Mouse (Mus musculus): Measurements from ENCODE around the gene Ifrd2. TPM values are rescaled to one million over a fixed set of nuclear protein-coding genes. Genes with fewer than 3 reads are reported as not detected.
A peak's percentile ranks its signal among the peaks of the same experiment; 100 is the strongest.

Gene Ifrd2
- total RNA-seq, 1 experiment: 66.6 TPM

- Histone ChIP-seq H3K9me3 (ENCODE audit: control insufficient read depth, insufficient read depth, low read depth, low read length) (no peaks in the 10 kb centered on the region), H3K27ac (ENCODE audit: insufficient read depth, low read depth, low read length, poor library complexity, severe bottlenecking) (no peak overlapping the region), H3K4me1 (ENCODE audit: control insufficient read depth in 2 of 2, insufficient read depth in 2 of 2, low read length in 2 of 2, poor library complexity in 1 of 2) (peaks cover 0 to 19% of the 10 kb centered on the region in 2 experiments; a peak in 1 of 4 replicates), H3K9ac (ENCODE audit: insufficient read depth, low read depth, low read length, poor library complexity, severe bottlenecking) (peak overlapping the region; percentile 42), H3K4me3 (ENCODE audit: insufficient read depth in 1 of 2, low read depth in 1 of 2, low read length in 2 of 2, poor library complexity in 1 of 2, severe bottlenecking in 1 of 2) (peak overlapping the region; percentile 60 to 61), H3K36me3 (ENCODE audit: control insufficient read depth, insufficient read depth, low read length, poor library complexity, severe bottlenecking) (no peaks in the 10 kb centered on the region; the same call in 1 of the 2 replicates)
- TF ChIP-seq HCFC1 (IDR thresholded peaks at IDR 0.05; ENCODE audit: borderline replicate concordance, insufficient read depth, low read length): no peak
- TF ChIP-seq ZNF384 (IDR thresholded peaks at IDR 0.05; ENCODE audit: low read depth, low read length): no peak
- TF ChIP-seq MAFK (IDR thresholded peaks at IDR 0.05; ENCODE audit: insufficient read depth, low read depth, low read length): no peak
- no peak for TF ChIP-seq ZC3H11A (IDR thresholded peaks at IDR 0.05; ENCODE audit: borderline replicate concordance, low read depth, low read length)
- TF ChIP-seq CHD2 (IDR thresholded peaks at IDR 0.05; ENCODE audit: low read depth, low read length): no peak
- DNase-seq (ENCODE audit: low read depth, low spot score): no peak
- in situ Hi-C loops (cut with MboI; ENCODE audit: low sequenced_read_pairs in 2 of 2, unreplicated experiment in 2 of 2): no loop called here
Measured at GRCm38 (mm10) chr9:107551890-107552355, 35.5 kb upstream of the Ifrd2 start.

- Histone ChIP-seq H3K36me3 (ENCODE audit: control insufficient read depth, insufficient read depth, low read length, poor library complexity, severe bottlenecking) (peaks cover 9% of the 10 kb centered on the region), H3K4me3 (ENCODE audit: insufficient read depth in 1 of 2, low read depth in 1 of 2, low read length in 2 of 2, poor library complexity in 1 of 2, severe bottlenecking in 1 of 2) (peak overlapping the region in 1 of 2 experiments; percentile 61; a peak in 1 of 4 replicates), H3K9me3 (ENCODE audit: control insufficient read depth, insufficient read depth, low read depth, low read length) (no peaks in the 10 kb centered on the region), H3K27ac (ENCODE audit: insufficient read depth, low read depth, low read length, poor library complexity, severe bottlenecking) (no peak overlapping the region), H3K4me1 (ENCODE audit: control insufficient read depth in 2 of 2, insufficient read depth in 2 of 2, low read length in 2 of 2, poor library complexity in 1 of 2) (peaks cover 0 to 14% of the 10 kb centered on the region in 2 experiments; a peak in 1 of 4 replicates), H3K9ac (ENCODE audit: insufficient read depth, low read depth, low read length, poor library complexity, severe bottlenecking) (no peak overlapping the region)
- in situ Hi-C loops (cut with MboI; ENCODE audit: low sequenced_read_pairs in 2 of 2, unreplicated experiment in 2 of 2): no loop called here
- DNase-seq (ENCODE audit: low read depth, low spot score): no peak
- TF ChIP-seq HCFC1 (IDR thresholded peaks at IDR 0.05; ENCODE audit: borderline replicate concordance, insufficient read depth, low read length) (no peak), ZNF384 (IDR thresholded peaks at IDR 0.05; ENCODE audit: low read depth, low read length) (no peak), MAFK (IDR thresholded peaks at IDR 0.05; ENCODE audit: insufficient read depth, low read depth, low read length) (no peak), ZC3H11A (IDR thresholded peaks at IDR 0.05; ENCODE audit: borderline replicate concordance, low read depth, low read length) (no peak), CHD2 (IDR thresholded peaks at IDR 0.05; ENCODE audit: low read depth, low read length) (no peak)
Measured at GRCm38 (mm10) chr9:107552690-107553393, 34.6 kb upstream of the Ifrd2 start.

GRCm38 (mm10) chr9:107553541-107554318, 33.7 kb upstream of the Ifrd2 start:
- TF ChIP-seq HCFC1 (IDR thresholded peaks at IDR 0.05; ENCODE audit: borderline replicate concordance, insufficient read depth, low read length) (no peak), CHD2 (IDR thresholded peaks at IDR 0.05; ENCODE audit: low read depth, low read length) (no peak), MAFK (IDR thresholded peaks at IDR 0.05; ENCODE audit: insufficient read depth, low read depth, low read length) (no peak), ZC3H11A (IDR thresholded peaks at IDR 0.05; ENCODE audit: borderline replicate concordance, low read depth, low read length) (no peak), ZNF384 (IDR thresholded peaks at IDR 0.05; ENCODE audit: low read depth, low read length) (no peak)

GRCm38 (mm10) chr9:107554319-107554825, 33.1 kb upstream of the Ifrd2 start:
- peak; percentile 94 for DNase-seq (ENCODE audit: low read depth, low spot score)
- peaks cover 16% of the 10 kb centered on the region for H3K36me3 ChIP-seq (ENCODE audit: control insufficient read depth, insufficient read depth, low read length, poor library complexity, severe bottlenecking)
- peaks cover 0 to 13% of the 10 kb centered on the region in 2 experiments; a peak in 1 of 4 replicates for H3K4me1 ChIP-seq (ENCODE audit: control insufficient read depth in 2 of 2, insufficient read depth in 2 of 2, low read length in 2 of 2, poor library complexity in 1 of 2)
- peak overlapping the region; percentile 81 for H3K9ac ChIP-seq (ENCODE audit: insufficient read depth, low read depth, low read length, poor library complexity, severe bottlenecking)
- H3K4me3 ChIP-seq (ENCODE audit: insufficient read depth in 1 of 2, low read depth in 1 of 2, low read length in 2 of 2, poor library complexity in 1 of 2, severe bottlenecking in 1 of 2): peak overlapping the region; percentile 64 to 80
- peak overlapping the region; percentile 57 for H3K27ac ChIP-seq (ENCODE audit: insufficient read depth, low read depth, low read length, poor library complexity, severe bottlenecking)
- TF ChIP-seq MAFK (IDR thresholded peaks at IDR 0.05; ENCODE audit: insufficient read depth, low read depth, low read length) (no peak), HCFC1 (IDR thresholded peaks at IDR 0.05; ENCODE audit: borderline replicate concordance, insufficient read depth, low read length) (0 out of 2 replicates have a peak, but pooled peaks have one; percentile 37)
- in situ Hi-C loops (cut with MboI; ENCODE audit: low sequenced_read_pairs in 2 of 2, unreplicated experiment in 2 of 2): no loop called here
- no peaks in the 10 kb centered on the region for H3K9me3 ChIP-seq (ENCODE audit: control insufficient read depth, insufficient read depth, low read depth, low read length)

More at GRCm38 (mm10) chr9:107553541-107554318, 33.7 kb upstream of the Ifrd2 start:
- H3K9me3 ChIP-seq (ENCODE audit: control insufficient read depth, insufficient read depth, low read depth, low read length): no peaks in the 10 kb centered on the region
- H3K4me1 ChIP-seq (ENCODE audit: control insufficient read depth in 2 of 2, insufficient read depth in 2 of 2, low read length in 2 of 2, poor library complexity in 1 of 2): peaks cover 0 to 14% of the 10 kb centered on the region in 2 experiments; a peak in 1 of 4 replicates
- no peak for DNase-seq (ENCODE audit: low read depth, low spot score)
- in situ Hi-C loops (cut with MboI; ENCODE audit: low sequenced_read_pairs in 2 of 2, unreplicated experiment in 2 of 2): no loop called here
- peak overlapping the region; percentile 61 to 67 for H3K4me3 ChIP-seq (ENCODE audit: insufficient read depth in 1 of 2, low read depth in 1 of 2, low read length in 2 of 2, poor library complexity in 1 of 2, severe bottlenecking in 1 of 2)
- H3K36me3 ChIP-seq (ENCODE audit: control insufficient read depth, insufficient read depth, low read length, poor library complexity, severe bottlenecking): peaks cover 12% of the 10 kb centered on the region
- peak overlapping the region; percentile 4; the same call in 1 of the 2 replicates for H3K27ac ChIP-seq (ENCODE audit: insufficient read depth, low read depth, low read length, poor library complexity, severe bottlenecking)
- peak overlapping the region; percentile 69 for H3K9ac ChIP-seq (ENCODE audit: insufficient read depth, low read depth, low read length, poor library complexity, severe bottlenecking)

Measured in ES-E14 (cell line).